Mouse (Mus musculus) hematopoietic stem cell, adult 5-6 weeks (primary cell): Measurements from ENCODE around the gene Cdr1. TPM values are rescaled to one million over a fixed set of nuclear protein-coding genes. Genes with fewer than 3 reads are reported as not detected.
A peak's percentile ranks its signal among the peaks of the same experiment; 100 is the strongest.

ENCODE experiments used
- ATAC-seq, 2 experiments: fragments of 125-278 bp in 1 of 2; replicated peaks in 1 of 2; 2 replicates each; pipeline ENCODE4 v1.8.0; 2016 to 2017; ENCODE audit warnings: inconsistent platforms in 2 of 2, mild to moderate bottlenecking in 2 of 2, moderate number of reproducible peaks in 2 of 2, low read depth in 1 of 2, moderate TSS enrichment in 1 of 2; ENCODE audit not compliant: low FRiP score in 2 of 2, poor library complexity in 2 of 2, severe bottlenecking in 2 of 2, insufficient read depth in 1 of 2, low TSS enrichment in 1 of 2
- total RNA-seq: library from RNA; stranded (forward); fragments of 172-1452, 232-1000 nt; gene quantifications from 2 replicates; pipeline ENCODE4 v1.2.3, GENCODE M21; 2017

Cdr1 gene
- not detected in 2 replicates for total RNA-seq

- ATAC-seq = no peak
Observed at GRCm38 (mm10) chrX:61185458-61185857, at the start of gene Cdr1. Gene Cdr1, minus strand, starts transcription at chrX:61185558.

GRCm38 (mm10) chrX:61185869-61186268 is 511 bp upstream of the Cdr1 start:
- peak in 1 of 2 experiments; percentile 7; a peak in 1 of 4 replicates for ATAC-seq

GRCm38 (mm10) chrX:61166519-61166918 is 18.8 kb downstream of the Cdr1 start:
- ATAC-seq = no peak

- ATAC-seq = no peak
Observed at GRCm38 (mm10) chrX:61161249-61161648, 24.1 kb downstream of the Cdr1 start.

- no peak for ATAC-seq
Observed at GRCm38 (mm10) chrX:61154657-61155256, 30.6 kb downstream of the Cdr1 start.

GRCm38 (mm10) chrX:61154246-61154645 is 31.1 kb downstream of the Cdr1 start:
- ATAC-seq = no peak

GRCm38 (mm10) chrX:61146569-61146968 is 38.8 kb downstream of the Cdr1 start:
- ATAC-seq = no peak

- ATAC-seq = no peak
Observed at GRCm38 (mm10) chrX:61145416-61145815, 39.9 kb downstream of the Cdr1 start.

GRCm38 (mm10) chrX:61134592-61134991 is 50.8 kb downstream of the Cdr1 start:
- no peak for ATAC-seq
